Mouse (Mus musculus): ENCODE measurements at regions not wholly inside any gene's neighbourhood (a gene's known extent, or its start where the extent isn't known, plus 50 kb on each side); places are given as distances from the start of the nearest gene placed in this dataset.

DNA sequence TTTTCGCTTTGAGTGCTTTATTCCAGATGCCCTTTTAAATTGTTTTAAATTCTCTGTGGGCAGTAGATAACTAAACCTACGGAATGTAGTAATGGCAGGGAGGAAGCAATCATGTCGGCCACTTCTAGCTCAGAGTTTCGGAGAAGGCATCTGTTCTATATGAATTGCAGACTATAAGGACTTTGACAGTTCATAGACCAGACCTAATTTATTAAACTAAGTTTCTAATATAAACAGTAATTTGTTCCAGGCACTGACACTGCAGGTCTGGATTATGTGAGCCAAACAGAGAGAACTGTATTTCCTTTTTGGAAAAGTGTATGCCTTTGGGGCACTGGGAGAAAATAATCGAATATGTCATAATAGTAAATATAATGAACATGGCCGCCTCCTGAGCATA is 591.4 kb downstream of the Plcl1 start:
- Histone ChIP-seq H3K79me2 (ENCODE audit: control insufficient read depth, insufficient read depth) (no peaks in the 10 kb centered on the region), H3ac (ENCODE audit: control insufficient read depth, insufficient read length) (no peak overlapping the region), H3K36me3 (ENCODE audit: control insufficient read depth, insufficient read depth) (no peaks in the 10 kb centered on the region), H3K4me3 (no peak overlapping the region), H3K27me3 (ENCODE audit: control insufficient read depth, insufficient read depth, insufficient read length) (no peaks in the 10 kb centered on the region), H3K4me2 (ENCODE audit: low read depth) (no peak overlapping the region)
- TF ChIP-seq CEBPB (IDR thresholded peaks at IDR 0.05; ENCODE audit: insufficient read depth, poor library complexity, severe bottlenecking) (no peak), E2F4 (IDR thresholded peaks at IDR 0.05; ENCODE audit: insufficient read depth) (no peak), SRF (IDR thresholded peaks at IDR 0.05; ENCODE audit: control insufficient read depth, insufficient read length, low read depth) (no peak), TCF3 (IDR thresholded peaks at IDR 0.05; ENCODE audit: insufficient read length, low read depth) (no peak)
